Mouse (Mus musculus): Measurements from ENCODE around the gene Tbx20. TPM values are rescaled to one million over a fixed set of nuclear protein-coding genes. Genes with fewer than 3 reads are reported as not detected.

Tbx20 gene
- polyA plus RNA-seq, 1 experiment from 2014 or later, result 0.40 TPM

DNA sequence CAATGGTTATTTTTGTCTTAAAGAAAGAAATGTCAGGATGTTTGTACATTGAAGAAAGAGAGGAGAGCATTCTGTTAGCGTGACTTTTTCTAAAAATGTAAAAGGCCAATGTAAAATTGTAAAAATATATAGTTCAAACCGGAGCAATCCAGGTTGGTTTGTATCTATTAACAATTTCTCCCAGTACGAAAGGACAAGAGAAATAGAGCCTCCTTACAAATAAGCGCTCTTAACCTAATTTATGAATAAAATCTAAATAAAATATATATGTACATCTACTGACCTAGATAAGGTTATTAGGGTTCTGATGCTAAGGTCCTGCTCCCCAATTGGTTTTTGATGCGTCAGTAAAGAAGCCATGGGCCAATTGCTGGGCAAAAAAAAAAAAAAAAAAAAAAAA lies 29.1 kb downstream of the Tbx20 start:
- H3K9me3 ChIP-seq (ENCODE audit: control insufficient read depth, low read length), result no peaks in the 10 kb centered on the region
- H3K4me3 ChIP-seq (ENCODE audit: low read depth, low read length), result no peak overlapping the region
- H3K27ac ChIP-seq (replicated peaks; ENCODE audit: low read depth, low read length), result no peak overlapping the region
- H3K4me2 ChIP-seq (ENCODE audit: low read depth, low read length), result no peak overlapping the region
- 85% methylated on average over 5 of the region's 5 CpGs for WGBS
- H3K4me1 ChIP-seq (ENCODE audit: control insufficient read depth, insufficient read depth, low read length), result no peaks in the 10 kb centered on the region
- no peak for ATAC-seq (ENCODE audit: low read depth)
- DNase-seq (ENCODE audit: low spot score), result no peak
- no peak overlapping the region for H3K9ac ChIP-seq (ENCODE audit: low read depth, low read length)
- H3K36me3 ChIP-seq (ENCODE audit: control insufficient read depth, insufficient read depth, low read length), result no peaks in the 10 kb centered on the region
- 0 out of 2 replicates have a peak, but pooled peaks cover 2% of the 10 kb centered on the region for H3K27me3 ChIP-seq (replicated peaks; ENCODE audit: control insufficient read depth, insufficient read depth, low read length)

DNA sequence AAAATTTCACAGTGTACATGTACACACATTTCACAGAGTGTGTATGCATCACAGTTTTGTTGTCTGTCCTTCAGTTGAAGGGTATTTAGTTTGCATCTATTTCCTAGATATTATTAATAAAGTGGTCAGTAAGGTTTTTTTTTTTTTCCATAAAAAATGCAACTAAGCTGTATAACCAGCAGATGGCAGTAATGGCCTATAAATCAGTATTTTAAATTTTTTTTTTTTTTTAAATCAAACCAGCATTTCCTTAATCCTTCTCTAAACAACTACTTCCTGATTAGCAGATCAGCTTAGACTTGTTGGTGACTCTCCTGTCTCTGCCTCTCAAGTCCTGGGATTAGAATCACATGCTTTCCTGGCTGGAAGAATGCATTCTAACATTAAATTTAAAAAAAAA lies 72.9 kb downstream of the Tbx20 start:
- Histone ChIP-seq H3K36me3 (ENCODE audit: control insufficient read depth, insufficient read depth, low read length) (no peaks in the 10 kb centered on the region), H3K4me2 (ENCODE audit: low read depth, low read length) (no peak overlapping the region), H3K27ac (replicated peaks; ENCODE audit: low read depth, low read length) (no peak overlapping the region), H3K4me3 (ENCODE audit: low read depth, low read length) (no peak overlapping the region), H3K27me3 (replicated peaks; ENCODE audit: control insufficient read depth, insufficient read depth, low read length) (peaks cover 10% of the 10 kb centered on the region), H3K9me3 (ENCODE audit: control insufficient read depth, low read length) (0 out of 2 replicates have a peak, but pooled peaks cover 3% of the 10 kb centered on the region), H3K9ac (ENCODE audit: low read depth, low read length) (no peak overlapping the region), H3K4me1 (ENCODE audit: control insufficient read depth, insufficient read depth, low read length) (no peaks in the 10 kb centered on the region; the same call in 1 of the 2 replicates)
- DNase-seq (ENCODE audit: low spot score), result peak; percentile 4
- ATAC-seq (ENCODE audit: low read depth), result no peak

DNA sequence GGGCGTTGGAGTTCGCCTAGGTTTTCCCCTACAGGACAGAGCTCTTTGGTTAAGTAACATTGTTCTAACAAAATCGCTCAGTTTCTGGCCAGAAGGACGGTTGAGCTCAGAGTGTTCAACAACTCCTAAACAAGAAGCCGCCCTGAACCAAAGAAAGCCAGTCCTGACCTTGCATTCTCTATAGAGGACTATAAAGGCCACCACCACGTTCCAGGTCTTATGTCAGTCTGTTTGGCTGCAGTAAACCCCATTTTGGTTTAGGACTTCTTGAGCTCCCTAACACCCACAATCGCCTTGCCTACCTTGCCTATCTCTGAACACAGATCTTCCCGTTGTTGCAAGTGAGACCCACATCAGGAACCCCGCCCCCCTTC lies 77.7 kb downstream of the Tbx20 start:
- H3K36me3 ChIP-seq (ENCODE audit: control insufficient read depth, insufficient read depth, low read length), result no peaks in the 10 kb centered on the region
- H3K9me3 ChIP-seq (ENCODE audit: control insufficient read depth, low read length), result no peaks in the 10 kb centered on the region
- no peaks in the 10 kb centered on the region; the same call in 1 of the 2 replicates for H3K4me1 ChIP-seq (ENCODE audit: control insufficient read depth, insufficient read depth, low read length)
- H3K4me2 ChIP-seq (ENCODE audit: low read depth, low read length), result peak overlapping the region; percentile 79
- ATAC-seq (ENCODE audit: low read depth) (no peak), DNase-seq (ENCODE audit: low spot score) (no peak)
- no peak overlapping the region for H3K27ac ChIP-seq (replicated peaks; ENCODE audit: low read depth, low read length)
- WGBS, result 13% methylated on average over 9 of the region's 9 CpGs
- 0 out of 2 replicates have a peak overlapping the region, but pooled peaks have one; percentile 54 for H3K9ac ChIP-seq (ENCODE audit: low read depth, low read length)
- H3K27me3 ChIP-seq (replicated peaks; ENCODE audit: control insufficient read depth, insufficient read depth, low read length), result peaks cover 25% of the 10 kb centered on the region
- H3K4me3 ChIP-seq (ENCODE audit: low read depth, low read length), result peak overlapping the region; percentile 48

DNA sequence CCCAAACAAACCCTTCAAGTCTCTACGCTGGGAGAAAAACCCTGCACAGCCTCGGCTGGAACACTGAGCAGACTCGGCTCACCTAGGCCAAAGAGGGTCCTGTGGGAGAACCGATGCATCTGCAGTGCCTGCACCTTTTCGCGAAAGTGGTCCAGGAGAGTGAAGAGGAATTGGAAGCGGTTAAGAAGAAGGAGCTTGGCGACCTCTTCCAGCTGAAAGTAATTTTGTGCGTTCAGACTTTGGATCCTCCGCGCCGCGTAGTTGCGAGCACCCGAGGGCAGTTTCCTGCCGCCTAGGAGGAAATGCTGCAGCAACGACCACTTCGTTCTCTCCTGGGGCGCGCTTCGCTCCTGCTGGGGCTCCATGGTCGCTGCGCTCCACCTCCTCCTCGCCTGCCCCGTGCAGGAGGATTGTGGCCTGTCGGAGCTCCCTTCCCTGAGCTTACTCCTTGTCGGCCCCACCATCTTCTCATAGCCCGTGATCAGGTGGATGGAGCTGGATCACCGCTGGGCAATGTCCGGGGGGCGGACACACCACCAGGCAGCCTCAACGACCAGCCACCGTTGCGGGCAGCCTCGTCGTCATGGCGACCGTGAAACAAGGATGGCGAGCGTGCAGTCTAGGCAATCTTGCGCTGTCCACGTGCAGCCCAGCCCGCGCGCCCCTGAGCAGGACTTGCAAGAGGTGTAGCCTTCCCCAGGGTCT lies 78.3 kb downstream of the Tbx20 start, which contains the start of gene Dpy19l2:
TSS of gene Dpy19l2 (minus strand) at position 594 of the 705 bp plus-strand sequence.
- Histone ChIP-seq H3K9me3 (ENCODE audit: control insufficient read depth, low read length) (no peaks in the 10 kb centered on the region), H3K4me3 (ENCODE audit: low read depth, low read length) (peak within 1 kb of the TSS; percentile 48), H3K36me3 (ENCODE audit: control insufficient read depth, insufficient read depth, low read length) (no peaks in the 10 kb centered on the region), H3K27me3 (replicated peaks; ENCODE audit: control insufficient read depth, insufficient read depth, low read length) (peaks cover 25% of the 10 kb centered on the region), H3K4me1 (ENCODE audit: control insufficient read depth, insufficient read depth, low read length) (no peaks in the 10 kb centered on the region; the same call in 1 of the 2 replicates), H3K9ac (ENCODE audit: low read depth, low read length) (peak within 1 kb of the TSS; percentile 54), H3K27ac (replicated peaks; ENCODE audit: low read depth, low read length) (no peak within 1 kb of the TSS), H3K4me2 (ENCODE audit: low read depth, low read length) (peak within 1 kb of the TSS; percentile 79)
- peak; percentile 71; the same call in 1 of the 2 replicates for ATAC-seq (ENCODE audit: low read depth)
- DNase-seq (ENCODE audit: low spot score), result peak; percentile 57
- 1% methylated on average over 43 of the region's 45 CpGs for WGBS

Other genes with a start within 250 kb of the Tbx20 start
- gene Cypt4, start 149.1 kb downstream of the Tbx20 start, polyA plus RNA-seq (2014; fragmentation: Nextera tagmentation; extraction: Ambion mirVana), result not detected in 2 replicates
- 0.14 and 0.38 TPM in 2 replicates for gene Dpy19l2, start 78.0 kb downstream of the Tbx20 start, polyA plus RNA-seq (2014; fragmentation: Nextera tagmentation; extraction: Ambion mirVana)

Data from embryonic facial prominence, embryonic 14.5 days (tissue).